Mouse (Mus musculus) liver, embryonic 11.5 days (tissue): ENCODE measurements around the gene Dnajb2. TPM values are rescaled to one million over a fixed set of nuclear protein-coding genes. Genes with fewer than 3 reads are reported as not detected.
A peak's percentile ranks its signal among the peaks of the same experiment; 100 is the strongest.

Experiments used
- ATAC-seq: fragments of 200-750 bp; cut with Nextera tagmentation; replicated peaks from 2 replicates; pipeline ENCODE4 v1.8.0; 2017; ENCODE audit warnings: moderate number of reproducible peaks, mild to moderate bottlenecking, moderate TSS enrichment, moderate library complexity; ENCODE audit not compliant: low FRiP score
- DNase-seq: peaks from one replicate; pipeline ENCODE4 v3.0.0-alpha.2; 2017; ENCODE audit warnings: low spot score
- H3K27ac ChIP-seq: fragments of 300-500 bp; sonication (generic); 2 replicates; pipeline ENCODE4 v1.5.1; 2014; ENCODE audit warnings: mild to moderate bottlenecking, low read depth, low read length, control low read depth
- H3K27me3 ChIP-seq: fragments of 300-500 bp; sonication (generic); replicated peaks from 2 replicates; pipeline ENCODE4 v1.6.1; 2014; ENCODE audit warnings: low read length, mixed read lengths; ENCODE audit not compliant: control insufficient read depth, insufficient read depth
- H3K36me3 ChIP-seq: fragments of 300-500 bp; sonication (generic); 2 replicates; pipeline ENCODE4 v1.6.1; 2014; ENCODE audit warnings: mild to moderate bottlenecking, low read length, moderate library complexity, mixed read lengths; ENCODE audit not compliant: control insufficient read depth, insufficient read depth
- H3K4me1 ChIP-seq: fragments of 300-500 bp; sonication (generic); replicated peaks from 2 replicates; pipeline ENCODE4 v1.6.1; 2014; ENCODE audit warnings: low read length, mixed read lengths; ENCODE audit not compliant: control insufficient read depth, insufficient read depth
- H3K4me2 ChIP-seq: fragments of 300-500 bp; sonication (generic); 2 replicates; pipeline ENCODE4 v1.6.1; 2014; ENCODE audit warnings: mild to moderate bottlenecking, control low read depth, moderate library complexity
- H3K4me3 ChIP-seq: fragments of 300-500 bp; sonication (generic); 2 replicates; pipeline ENCODE4 v1.5.1; 2014; ENCODE audit warnings: low read depth, low read length, control low read depth
- H3K9ac ChIP-seq: fragments of 300-500 bp; sonication (generic); 2 replicates; pipeline ENCODE4 v1.6.1; 2014; ENCODE audit warnings: low read depth, low read length, control low read depth
- H3K9me3 ChIP-seq: fragments of 300-500 bp; sonication (generic); 2 replicates; pipeline ENCODE4 v1.6.1; 2016; ENCODE audit warnings: low read length, inconsistent platforms, mixed read lengths; ENCODE audit not compliant: control insufficient read depth
- whole genome bisulfite sequencing: fragments of 180-500 bp; shearing (Covaris S2); extraction: QIAGEN DNeasy Blood & Tissue Kit; methylation state at CpG from one replicate; pipeline ENCODE4 v1.1.7; 2014; 5-methylcytosine and 5-hydroxymethylcytosine counted together
- polyA plus RNA-seq: library from polyadenylated mRNA; unstranded; fragments of >200 nt; fragmentation: Nextera tagmentation; extraction: Ambion mirVana; gene quantifications from 2 replicates; pipeline ENCODE4 v1.2.1, GENCODE M21; 2014

Gene Dnajb2
- 13.6 and 17.5 TPM in 2 replicates for polyA plus RNA-seq

GRCm38 (mm10) chr1:75236117-75237050, at the start of gene Dnajb2:
Gene Dnajb2, plus strand, starts transcription at chr1:75236406.
- Histone ChIP-seq H3K36me3 (no peaks in the 10 kb centered on the region), H3K9me3 (no peaks in the 10 kb centered on the region), H3K4me1 (peaks cover 4% of the 10 kb centered on the region; the same call in 1 of the 2 replicates), H3K27ac (peak within 1 kb of the TSS; percentile 93), H3K9ac (peak within 1 kb of the TSS; percentile 76), H3K4me3 (peak within 1 kb of the TSS; percentile 66), H3K4me2 (peak within 1 kb of the TSS; percentile 90), H3K27me3 (no peaks in the 10 kb centered on the region)
- WGBS, result 2% methylated on average over 60 of the region's 64 CpGs
- DNase-seq, result peak; percentile 81
- peak; percentile 89 for ATAC-seq

GRCm38 (mm10) chr1:75187126-75187525, 49.1 kb upstream of the Dnajb2 start:
- Histone ChIP-seq H3K27me3 (no peaks in the 10 kb centered on the region), H3K27ac (no peak overlapping the region), H3K4me3 (no peak overlapping the region), H3K4me2 (no peak overlapping the region), H3K9me3 (no peaks in the 10 kb centered on the region), H3K36me3 (peaks cover 31% of the 10 kb centered on the region), H3K9ac (no peak overlapping the region), H3K4me1 (peaks cover 9% of the 10 kb centered on the region; the same call in 1 of the 2 replicates)
- DNase-seq (no peak), ATAC-seq (no peak)

GRCm38 (mm10) chr1:75187914-75188483, 48.2 kb upstream of the Dnajb2 start:
- H3K9ac ChIP-seq, result no peak overlapping the region
- DNase-seq (no peak), ATAC-seq (no peak)
- H3K4me1 ChIP-seq, result peaks cover 10% of the 10 kb centered on the region; the same call in 1 of the 2 replicates
- H3K27me3 ChIP-seq, result no peaks in the 10 kb centered on the region
- H3K4me3 ChIP-seq, result no peak overlapping the region
- H3K36me3 ChIP-seq, result peaks cover 22% of the 10 kb centered on the region
- no peak overlapping the region for H3K4me2 ChIP-seq
- 49% methylated on average over 2 of the region's 2 CpGs for WGBS
- no peaks in the 10 kb centered on the region for H3K9me3 ChIP-seq
- H3K27ac ChIP-seq, result no peak overlapping the region

GRCm38 (mm10) chr1:75190577-75190976, 45.6 kb upstream of the Dnajb2 start:
- ATAC-seq (no peak), DNase-seq (no peak)
- peak overlapping the region; percentile 78 for H3K4me3 ChIP-seq
- H3K9ac ChIP-seq, result peak overlapping the region; percentile 78
- H3K4me2 ChIP-seq, result peak overlapping the region; percentile 78
- WGBS, result 33% methylated on average over 2 of the region's 2 CpGs
- H3K9me3 ChIP-seq, result no peaks in the 10 kb centered on the region
- H3K36me3 ChIP-seq, result peaks cover 18% of the 10 kb centered on the region
- H3K27ac ChIP-seq, result no peak overlapping the region
- no peaks in the 10 kb centered on the region for H3K27me3 ChIP-seq
- H3K4me1 ChIP-seq, result peaks cover 14% of the 10 kb centered on the region; the same call in 1 of the 2 replicates

- Histone ChIP-seq H3K4me3 (peak overlapping the region; percentile 78), H3K27ac (0 out of 2 replicates have a peak overlapping the region, but pooled peaks have one; percentile 92), H3K4me1 (peaks cover 14% of the 10 kb centered on the region; the same call in 1 of the 2 replicates), H3K36me3 (peaks cover 18% of the 10 kb centered on the region), H3K4me2 (peak overlapping the region; percentile 78), H3K9ac (peak overlapping the region; percentile 78), H3K27me3 (no peaks in the 10 kb centered on the region), H3K9me3 (no peaks in the 10 kb centered on the region)
- ATAC-seq (no peak), DNase-seq (no peak)
- WGBS, result 43% methylated on average over 5 of the region's 5 CpGs
Measured at GRCm38 (mm10) chr1:75191258-75191621, 45.0 kb upstream of the Dnajb2 start.

- H3K4me2 ChIP-seq, result peak within 1 kb of the TSS; percentile 78
- peak within 1 kb of the TSS; percentile 78 for H3K4me3 ChIP-seq
- peak within 1 kb of the TSS; percentile 82 for H3K9ac ChIP-seq
- H3K36me3 ChIP-seq, result peaks cover 16% of the 10 kb centered on the region
- WGBS, result 1% methylated on average over 56 of the region's 56 CpGs
- H3K4me1 ChIP-seq, result peaks cover 14% of the 10 kb centered on the region; the same call in 1 of the 2 replicates
- DNase-seq (peak; percentile 93), ATAC-seq (peak; percentile 99)
- H3K27ac ChIP-seq, result peak within 1 kb of the TSS; percentile 92
- H3K27me3 ChIP-seq, result no peaks in the 10 kb centered on the region
- H3K9me3 ChIP-seq, result no peaks in the 10 kb centered on the region
Measured at GRCm38 (mm10) chr1:75191622-75192402, 44.4 kb upstream of the Dnajb2 start, which contains the start of the genes Ankzf1 and Atg9a. Gene Ankzf1, plus strand, starts transcription at chr1:75192151. Gene Atg9a, minus strand, starts transcription at chr1:75192196.

- ATAC-seq, result peak; percentile 46; the same call in 1 of the 2 replicates
- WGBS, result under 1% methylated on average over 19 of the region's 19 CpGs
- peaks cover 18% of the 10 kb centered on the region for H3K36me3 ChIP-seq
Measured at GRCm38 (mm10) chr1:75192452-75192851, 43.8 kb upstream of the Dnajb2 start.

GRCm38 (mm10) chr1:75201236-75201635, 35.0 kb upstream of the Dnajb2 start:
- H3K27me3 ChIP-seq, result no peaks in the 10 kb centered on the region
- DNase-seq (no peak), ATAC-seq (no peak)
- no peaks in the 10 kb centered on the region for H3K4me1 ChIP-seq
- no peak overlapping the region for H3K4me2 ChIP-seq
- H3K9me3 ChIP-seq, result no peaks in the 10 kb centered on the region
- H3K27ac ChIP-seq, result no peak overlapping the region
- peaks cover 20% of the 10 kb centered on the region for H3K36me3 ChIP-seq
- H3K9ac ChIP-seq, result no peak overlapping the region
- 87% methylated on average over 1 of the region's 1 CpGs for WGBS
- H3K4me3 ChIP-seq, result no peak overlapping the region

More at GRCm38 (mm10) chr1:75192452-75192851, 43.8 kb upstream of the Dnajb2 start:
- peak overlapping the region; percentile 78 for H3K4me3 ChIP-seq
- H3K9ac ChIP-seq, result peak overlapping the region; percentile 82
- H3K27ac ChIP-seq, result peak overlapping the region; percentile 92
- H3K9me3 ChIP-seq, result no peaks in the 10 kb centered on the region
- DNase-seq, result no peak
- no peaks in the 10 kb centered on the region for H3K27me3 ChIP-seq
- peak overlapping the region; percentile 78 for H3K4me2 ChIP-seq
- peaks cover 14% of the 10 kb centered on the region; the same call in 1 of the 2 replicates for H3K4me1 ChIP-seq
